In the genomic region with DNA sequence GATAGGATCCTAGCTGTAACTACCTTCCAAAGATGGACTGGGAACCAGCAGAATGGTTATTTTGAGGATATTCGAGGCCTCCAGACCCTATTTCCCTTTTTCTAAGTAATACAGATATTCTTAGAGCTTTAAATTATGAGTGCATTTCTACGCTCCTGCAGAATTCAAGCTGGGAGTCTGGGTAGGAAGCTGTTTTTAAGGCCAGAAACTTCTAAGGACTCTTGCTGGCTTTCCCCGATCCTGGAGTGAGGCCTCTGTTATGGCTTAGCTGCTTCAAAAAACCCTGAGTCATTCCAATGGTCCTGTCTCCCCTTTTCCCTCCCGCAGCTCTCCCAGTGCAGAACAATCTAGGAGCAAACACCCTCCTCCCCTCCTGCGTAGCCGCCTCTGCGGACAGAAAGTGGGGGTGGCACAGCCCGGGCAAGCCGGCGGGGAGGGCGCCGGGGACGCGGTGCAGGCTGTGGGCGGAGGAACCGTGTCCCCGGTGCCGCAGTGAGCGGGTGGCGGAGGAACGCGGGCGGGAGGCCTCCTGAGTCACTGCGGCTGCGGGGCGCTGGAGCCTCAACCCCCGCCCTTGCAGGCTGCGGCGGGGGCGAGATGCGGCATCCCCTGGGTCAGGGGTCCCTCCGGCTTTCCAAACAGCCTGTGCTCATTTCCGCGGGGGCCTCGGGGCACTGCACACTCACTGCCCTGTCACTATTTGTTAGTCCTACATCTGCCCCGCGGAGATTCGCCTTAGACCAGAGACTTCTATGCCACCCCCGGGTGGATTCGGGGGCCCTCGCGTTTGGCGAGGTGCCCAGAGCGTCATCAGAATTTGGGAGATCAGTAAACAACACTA, we compare ENCODE assay signal across 9 mouse cellular contexts. TPM values are rescaled to one million over a fixed set of nuclear protein-coding genes. Genes with fewer than 3 reads are reported as not detected.
A peak's percentile ranks its signal among the peaks of the same experiment; 100 is the strongest.
DNase-seq lines count a peak whose midpoint lies in the region; ATAC-seq and TF ChIP-seq lines count a peak whose summit lies in the region.
"Had no signal": no experiment of that assay in that cellular context is flagged by ENCODE, and none has a peak within 500 bp of the region (broad histone marks: within the 10 kb centered on the region; RNA-seq: fewer than 3 reads in every experiment).

No protein-coding gene starts in this region.

- DNase-seq in liver: peak; percentile 50
- DNase-seq in neural tube, embryonic 10.5 days (ENCODE audit: extremely low spot score, low spot score): peak; percentile 75

- H3K4me2 ChIP-seq in embryonic facial prominence, embryonic 15.5 days (replicated peaks): peak overlapping the region; percentile 80
- H3K4me2 ChIP-seq in heart, embryonic 11.5 days: peak overlapping the region; percentile 90
- H3K4me2 ChIP-seq in kidney, embryonic 15.5 days: peak overlapping the region; percentile 96

- H3K27me3 ChIP-seq in megakaryocyte, embryonic 14.5 days (replicated peaks): peaks cover 27% of the 10 kb centered on the region
- no peaks in the 10 kb centered on the region for H3K27me3 ChIP-seq in embryonic facial prominence, embryonic 15.5 days
- H3K27me3 ChIP-seq in heart, embryonic 11.5 days (ENCODE audit: control insufficient read depth, insufficient read depth, low read length): no peaks in the 10 kb centered on the region
- no peaks in the 10 kb centered on the region for H3K27me3 ChIP-seq in kidney, embryonic 15.5 days
- no peaks in the 10 kb centered on the region for H3K27me3 ChIP-seq in testis, adult 2 months (ENCODE audit: control insufficient read depth, insufficient read depth, low read length)
- H3K27me3 ChIP-seq: CH12.LX had no signal

- TF ChIP-seq POLR2A in testis, adult 2 months (IDR thresholded peaks at IDR 0.05; ENCODE audit: control insufficient read depth, low read depth, low read length): peak; percentile 12; the same call in 1 of the 2 replicates

- WGBS in embryonic facial prominence, embryonic 15.5 days: 2% methylated on average over 44 of the region's 44 CpGs
- WGBS in heart, embryonic 11.5 days (ENCODE audit: insufficient replicate concordance): 3% methylated on average over 44 of the region's 44 CpGs
- 2% methylated on average over 42 of the region's 44 CpGs for WGBS in kidney, embryonic 15.5 days

- H3K9me3 ChIP-seq in megakaryocyte, embryonic 14.5 days: peaks cover 13% of the 10 kb centered on the region
- no peaks in the 10 kb centered on the region for H3K9me3 ChIP-seq in embryonic facial prominence, embryonic 15.5 days (replicated peaks)
- H3K9me3 ChIP-seq in heart, embryonic 11.5 days (replicated peaks; ENCODE audit: control insufficient read depth, low read length): no peaks in the 10 kb centered on the region
- no peaks in the 10 kb centered on the region for H3K9me3 ChIP-seq in kidney, embryonic 15.5 days (replicated peaks)

- H3K36me3 ChIP-seq in megakaryocyte, embryonic 14.5 days (replicated peaks; ENCODE audit: low read length): no peaks in the 10 kb centered on the region
- no peaks in the 10 kb centered on the region for H3K36me3 ChIP-seq in embryonic facial prominence, embryonic 15.5 days
- no peaks in the 10 kb centered on the region for H3K36me3 ChIP-seq in heart, embryonic 11.5 days (ENCODE audit: control insufficient read depth, insufficient read depth, low read length)
- no peaks in the 10 kb centered on the region for H3K36me3 ChIP-seq in kidney, embryonic 15.5 days
- H3K36me3 ChIP-seq in testis, adult 2 months (ENCODE audit: control insufficient read depth, insufficient read depth, low read length): no peaks in the 10 kb centered on the region

- H3K9ac ChIP-seq in embryonic facial prominence, embryonic 15.5 days: peak overlapping the region; percentile 46
- H3K9ac ChIP-seq in heart, embryonic 11.5 days (ENCODE audit: low read depth, low read length): peak overlapping the region; percentile 83
- H3K9ac ChIP-seq in kidney, embryonic 15.5 days: peak overlapping the region; percentile 50

- H3K4me3 ChIP-seq in megakaryocyte, embryonic 14.5 days (replicated peaks): peak overlapping the region; percentile 92
- peak overlapping the region; percentile 48 for H3K4me3 ChIP-seq in embryonic facial prominence, embryonic 15.5 days (replicated peaks)
- H3K4me3 ChIP-seq in heart, embryonic 11.5 days (ENCODE audit: low read depth, low read length): peak overlapping the region; percentile 55
- peak overlapping the region; percentile 54 for H3K4me3 ChIP-seq in kidney, embryonic 15.5 days (replicated peaks)
- H3K4me3 ChIP-seq in testis, adult 2 months (ENCODE audit: control insufficient read depth, low read depth, low read length): peak overlapping the region; percentile 62

- H3K4me1 ChIP-seq in megakaryocyte, embryonic 14.5 days: peaks cover 19% of the 10 kb centered on the region
- H3K4me1 ChIP-seq in embryonic facial prominence, embryonic 15.5 days: peaks cover 21% of the 10 kb centered on the region
- peaks cover 18% of the 10 kb centered on the region for H3K4me1 ChIP-seq in heart, embryonic 11.5 days (ENCODE audit: control insufficient read depth, insufficient read depth, low read length)
- peaks cover 26% of the 10 kb centered on the region for H3K4me1 ChIP-seq in kidney, embryonic 15.5 days
- H3K4me1 ChIP-seq in testis, adult 2 months (ENCODE audit: control insufficient read depth, insufficient read depth, low read length): peaks cover 12% of the 10 kb centered on the region

- ATAC-seq in megakaryocyte, adult 5-6 weeks (ENCODE audit: poor library complexity, severe bottlenecking): no peak
- ATAC-seq in embryonic facial prominence, embryonic 15.5 days (ENCODE audit: insufficient number of reproducible peaks, low FRiP score, low TSS enrichment, low read depth): peak; percentile 84
- ATAC-seq in heart, embryonic 11.5 days (replicated peaks; ENCODE audit: insufficient number of reproducible peaks, low FRiP score, low TSS enrichment): peak; percentile 67
- ATAC-seq in kidney, embryonic 15.5 days (replicated peaks; ENCODE audit: low FRiP score): peak; percentile 85

- H3K27ac ChIP-seq in embryonic facial prominence, embryonic 15.5 days (replicated peaks): peak overlapping the region; percentile 93
- H3K27ac ChIP-seq in heart, embryonic 11.5 days (ENCODE audit: low read depth, low read length): peak overlapping the region; percentile 87
- peak overlapping the region; percentile 86 for H3K27ac ChIP-seq in kidney, embryonic 15.5 days
- H3K27ac ChIP-seq in testis, adult 2 months (ENCODE audit: control insufficient read depth, insufficient read depth, low read depth, low read length): peak overlapping the region; percentile 7

- TF ChIP-seq CTCF in testis, adult 2 months (IDR thresholded peaks at IDR 0.05; ENCODE audit: control insufficient read depth, insufficient read depth, insufficient replicate concordance, low read depth, low read length): no peak

RNA-seq across cellular contexts. Expression of a gene that starts 34.7 kb away (rescaled TPM):
- polyA plus RNA-seq in megakaryocyte, embryonic 14.5 days (2012; ENCODE audit: insufficient read depth, low replicate concordance): 0.12 TPM in 1 of 2 replicates, not detected in the other
- total RNA-seq in megakaryocyte, adult 5-6 weeks (2015): not detected in 2 replicates
- total RNA-seq in megakaryocyte, adult 5-6 weeks (2017): not detected in 2 replicates
- 5.1 and 7.5 TPM in 2 replicates for polyA plus RNA-seq in embryonic facial prominence, embryonic 15.5 days (2015; fragmentation: Nextera tagmentation; extraction: Ambion mirVana)
- polyA plus RNA-seq in heart, embryonic 11.5 days (2014; fragmentation: Nextera tagmentation; extraction: Ambion mirVana): 10.7 and 12.1 TPM in 2 replicates
- 2.1 and 6.7 TPM in 2 replicates for polyA plus RNA-seq in kidney, embryonic 15.5 days (2015; fragmentation: Nextera tagmentation; extraction: Ambion mirVana)
- polyA plus RNA-seq in testis, adult 2 months (2012; rRNA removed): 0.06 TPM in 1 of 2 replicates, not detected in the other
- total RNA-seq: CH12.LX had no signal

Comparison
In these comparisons a context has a peak if more than half of its experiments do, and no peak if none do; other contexts are left out.
1. H3K27ac ChIP-seq: peak in every context shown above with its lines; median percentile 93 in embryonic facial prominence, embryonic 15.5 days; 87 in heart, embryonic 11.5 days; 86 in kidney, embryonic 15.5 days; 7 in testis, adult 2 months.